Mouse (Mus musculus): ENCODE data around the gene Coro2b.

DNA sequence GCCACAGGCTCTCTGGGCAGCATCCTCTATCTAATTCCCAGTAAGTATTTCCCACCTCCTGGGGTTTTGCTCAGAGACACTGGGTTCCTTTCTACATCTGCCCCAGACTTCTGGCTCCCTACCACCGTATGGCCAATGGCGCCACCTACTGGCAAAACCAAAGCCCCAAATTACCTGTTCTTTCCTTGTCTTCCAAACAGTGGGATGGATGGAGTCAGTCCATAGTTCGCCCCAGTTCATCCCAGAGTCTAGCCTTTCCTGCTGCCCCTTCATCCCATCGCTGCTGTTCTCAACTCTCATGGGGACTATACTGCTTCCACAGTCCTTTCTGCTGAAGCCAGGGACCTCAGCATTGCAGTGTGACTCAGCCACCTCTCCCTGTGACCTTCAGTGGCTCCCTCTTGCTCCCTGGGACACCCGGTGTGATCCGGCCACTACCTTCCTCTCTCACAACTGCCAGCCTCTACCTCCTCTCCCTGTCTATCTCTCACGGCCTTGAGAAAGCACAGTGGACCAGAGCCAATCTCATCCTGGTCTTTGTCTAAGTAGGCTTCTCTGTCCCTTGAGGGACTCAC, 16.6 kb upstream of the Coro2b start:
- TF ChIP-seq CTCF (IDR thresholded peaks at IDR 0.05; ENCODE audit: low read depth) (peak; percentile 77), EP300 (IDR thresholded peaks at IDR 0.05; ENCODE audit: low read depth) (no peak)

Data from liver, embryonic 14.5 days (tissue).